Comparison of ENCODE assay signal across 11 mouse cellular contexts in genomic region chr7:36679031-36679618, GRCm38 (mm10). TPM values are rescaled to one million over a fixed set of nuclear protein-coding genes. Genes with fewer than 3 reads are reported as not detected.
DNase-seq lines count a peak whose midpoint lies in the region; ATAC-seq and TF ChIP-seq lines count a peak whose summit lies in the region.
"Had no signal": no experiment of that assay in that cellular context is flagged by ENCODE, and none has a peak within 500 bp of the region (broad histone marks: within the 10 kb centered on the region; RNA-seq: fewer than 3 reads in every experiment).

No protein-coding gene starts in this region.

- peak overlapping the region; percentile 43 for H3K4me2 ChIP-seq in embryonic facial prominence, embryonic 14.5 days (ENCODE audit: low read depth, low read length)
- H3K4me2 ChIP-seq in hindbrain, embryonic 16.5 days (ENCODE audit: low read length): peak overlapping the region; percentile 55
- H3K4me2 ChIP-seq: liver, embryonic 15.5 days had no signal

- no peaks in the 10 kb centered on the region for H3K9me3 ChIP-seq in embryonic facial prominence, embryonic 14.5 days (ENCODE audit: control insufficient read depth, low read length)
- H3K9me3 ChIP-seq in hindbrain, embryonic 16.5 days (ENCODE audit: control insufficient read depth, low read length): no peaks in the 10 kb centered on the region
- H3K9me3 ChIP-seq: liver, embryonic 15.5 days had no signal

- 14% methylated on average over 9 of the region's 9 CpGs for WGBS in embryonic facial prominence, embryonic 14.5 days
- 3% methylated on average over 9 of the region's 9 CpGs for WGBS in hindbrain, embryonic 16.5 days

- H3K27me3 ChIP-seq in embryonic facial prominence, embryonic 14.5 days (replicated peaks; ENCODE audit: control insufficient read depth, insufficient read depth, low read length): peaks cover 40% of the 10 kb centered on the region
- H3K27me3 ChIP-seq in hindbrain, embryonic 16.5 days (replicated peaks; ENCODE audit: control insufficient read depth, insufficient read depth, low read length): peaks cover 3% of the 10 kb centered on the region; the same call in 1 of the 2 replicates

- ATAC-seq in embryonic facial prominence, embryonic 14.5 days (ENCODE audit: low read depth): no peak
- no peak for ATAC-seq in hindbrain, embryonic 16.5 days

- peaks cover 18% of the 10 kb centered on the region for H3K4me1 ChIP-seq in embryonic facial prominence, embryonic 14.5 days (ENCODE audit: control insufficient read depth, insufficient read depth, low read length)
- H3K4me1 ChIP-seq in hindbrain, embryonic 16.5 days (ENCODE audit: control insufficient read depth, insufficient read depth, low read depth, low read length): peaks cover 6% of the 10 kb centered on the region
- H3K4me1 ChIP-seq: liver, embryonic 15.5 days had no signal

- TF ChIP-seq CTCF in brain, embryonic 14.5 days (IDR thresholded peaks at IDR 0.05; ENCODE audit: borderline replicate concordance, extremely low read depth, insufficient read depth, insufficient read length): no peak

- peak overlapping the region; percentile 19; the same call in 1 of the 2 replicates for H3K4me3 ChIP-seq in embryonic facial prominence, embryonic 14.5 days (ENCODE audit: low read depth, low read length)
- H3K4me3 ChIP-seq in hindbrain, embryonic 16.5 days (ENCODE audit: low read length): no peak overlapping the region
- H3K4me3 ChIP-seq: liver, embryonic 15.5 days had no signal

- H3K36me3 ChIP-seq in embryonic facial prominence, embryonic 14.5 days (ENCODE audit: control insufficient read depth, insufficient read depth, low read length): no peaks in the 10 kb centered on the region
- no peaks in the 10 kb centered on the region for H3K36me3 ChIP-seq in hindbrain, embryonic 16.5 days (ENCODE audit: control insufficient read depth, insufficient read depth, low read length)
- H3K36me3 ChIP-seq: liver, embryonic 15.5 days had no signal

- H3K27ac ChIP-seq in embryonic facial prominence, embryonic 14.5 days (replicated peaks; ENCODE audit: low read depth, low read length): no peak overlapping the region
- H3K27ac ChIP-seq in hindbrain, embryonic 16.5 days (ENCODE audit: low read depth, low read length): no peak overlapping the region
- H3K27ac ChIP-seq: liver, embryonic 15.5 days had no signal

- peak; percentile 57 for DNase-seq in brain, embryonic 14.5 days (ENCODE audit: low read depth)
- no peak for DNase-seq in embryonic facial prominence, embryonic 14.5 days (ENCODE audit: low spot score)
- DNase-seq in neural tube, embryonic 10.5 days (ENCODE audit: extremely low spot score, low spot score): peak; percentile 22
- DNase-seq in urinary bladder, postnatal 36 days (ENCODE audit: low spot score in 2 of 2): no peak
- DNase-seq in left cerebral cortex, adult 18-20 months (ENCODE audit: low spot score in 2 of 2): no peak
- DNase-seq in Muller cell, postnatal 12 days (ENCODE audit: inconsistent ontology term): no peak
- DNase-seq: heart, postnatal 10 days; right cerebral cortex, postnatal 4 days; thymus, postnatal 4 days had no signal

- no peak for TF ChIP-seq POLR2A in brain, embryonic 14.5 days (IDR thresholded peaks at IDR 0.05; ENCODE audit: borderline replicate concordance, extremely low read depth, insufficient read depth, insufficient read length, poor library complexity, severe bottlenecking)

- no peak overlapping the region for H3K9ac ChIP-seq in embryonic facial prominence, embryonic 14.5 days (ENCODE audit: low read depth, low read length)
- no peak overlapping the region for H3K9ac ChIP-seq in hindbrain, embryonic 16.5 days (ENCODE audit: low read depth, low read length)
- H3K9ac ChIP-seq: liver, embryonic 15.5 days had no signal

RNA-seq across cellular contexts. Expression of gene Tshz3, which starts 18.8 kb away (rescaled TPM):
- polyA plus RNA-seq in brain, embryonic 14.5 days (2012; rRNA removed): 22.7 and 34.9 TPM in 2 replicates
- 9.3 and 12.0 TPM in 2 replicates for polyA plus RNA-seq in embryonic facial prominence, embryonic 14.5 days (2014; fragmentation: Nextera tagmentation; extraction: Ambion mirVana)
- 26.4 and 33.7 TPM in 2 replicates for polyA plus RNA-seq in hindbrain, embryonic 16.5 days (2015; fragmentation: Nextera tagmentation; extraction: Ambion mirVana)
- 10 to 100 TPM; 42.9 to 45.6 TPM for total RNA-seq in left cerebral cortex, adult 18-20 months (2021)

Comparison
In these comparisons a context has a peak if more than half of its experiments do, and no peak if none do; other contexts are left out.
1. DNase-seq: peak in brain, embryonic 14.5 days (single experiment) and neural tube, embryonic 10.5 days (single experiment); none in embryonic facial prominence, embryonic 14.5 days (single experiment), urinary bladder, postnatal 36 days (0 of 2), left cerebral cortex, adult 18-20 months (0 of 2) and Muller cell, postnatal 12 days (single experiment).